Mouse (Mus musculus) kidney, postnatal 25 days (tissue): Measurements from ENCODE around the gene Gm11559.
"Not testable (repeated sequence)": the region's sequence is repeated elsewhere in the genome, so short reads cannot be mapped to it uniquely, and the experiment has no call there.

ENCODE experiments used
- DNase-seq, 2 experiments: peaks; one replicate each; pipeline ENCODE4 v3.0.0; 2021; ENCODE audit warnings: mixed read lengths in 2 of 2

Gm11559 gene

GRCm38 (mm10) chr11:99864176-99864575, at the start of gene Gm11559:
TSS of gene Gm11559 (plus strand) at chr11:99864476.
- not testable (repeated sequence) for DNase-seq

GRCm38 (mm10) chr11:99815566-99815965, 48.7 kb upstream of the Gm11559 start, which contains the start of gene Gm11564:
TSS of gene Gm11564 (minus strand) at chr11:99815666.
- not testable (repeated sequence) for DNase-seq

- DNase-seq: no peak
Observed at GRCm38 (mm10) chr11:99837966-99838365, 26.3 kb upstream of the Gm11559 start, which contains the start of gene 2300003K06Rik. TSS of gene 2300003K06Rik (minus strand) at chr11:99838066.

- DNase-seq: no peak
Observed at GRCm38 (mm10) chr11:99842185-99842584, 22.1 kb upstream of the Gm11559 start.

- DNase-seq: no peak
Observed at GRCm38 (mm10) chr11:99846746-99847145, 17.5 kb upstream of the Gm11559 start.

- no peak for DNase-seq
Observed at GRCm38 (mm10) chr11:99851508-99851907, 12.8 kb upstream of the Gm11559 start, which contains the start of gene Krtap4-16. TSS of gene Krtap4-16 (minus strand) at chr11:99851608.

- DNase-seq: no peak
Observed at GRCm38 (mm10) chr11:99854121-99854520, 10.2 kb upstream of the Gm11559 start.

GRCm38 (mm10) chr11:99857617-99858016, 6.7 kb upstream of the Gm11559 start, which contains the start of gene Gm11568:
TSS of gene Gm11568 (plus strand) at chr11:99857917.
- no peak for DNase-seq

GRCm38 (mm10) chr11:99858761-99859160, 5.5 kb upstream of the Gm11559 start:
- DNase-seq: no peak

GRCm38 (mm10) chr11:99873089-99873488, 8.8 kb downstream of the Gm11559 start, which contains the start of gene Krtap9-1:
TSS of gene Krtap9-1 (plus strand) at chr11:99873389.
- not testable (repeated sequence) for DNase-seq

- not testable (repeated sequence) for DNase-seq
Observed at GRCm38 (mm10) chr11:99878887-99879286, 14.6 kb downstream of the Gm11559 start, which contains the start of gene Gm11567. TSS of gene Gm11567 (plus strand) at chr11:99879187.

- DNase-seq: no peak
Observed at GRCm38 (mm10) chr11:99907620-99908019, 43.3 kb downstream of the Gm11559 start, which contains the start of gene Krtap31-1. TSS of gene Krtap31-1 (plus strand) at chr11:99907920.

GRCm38 (mm10) chr11:99914451-99914850, 50.2 kb downstream of the Gm11559 start, which contains the start of gene Gm11565:
TSS of gene Gm11565 (plus strand) at chr11:99914751.
- no peak for DNase-seq
